Mouse (Mus musculus) kidney, embryonic 15.5 days (tissue): ENCODE measurements around the gene Hoxb3. TPM values are rescaled to one million over a fixed set of nuclear protein-coding genes. Genes with fewer than 3 reads are reported as not detected.
A peak's percentile ranks its signal among the peaks of the same experiment; 100 is the strongest.

Source experiments
- ATAC-seq: fragments of 200-750 bp; cut with Nextera tagmentation; replicated peaks from 2 replicates; pipeline ENCODE4 v1.8.0; 2017; ENCODE audit warnings: moderate TSS enrichment; ENCODE audit not compliant: low FRiP score
- H3K27ac ChIP-seq: fragments of 300-500 bp; sonication (generic); 2 replicates; pipeline ENCODE4 v1.5.1; 2015; ENCODE audit warnings: mild to moderate bottlenecking, inconsistent platforms
- H3K27me3 ChIP-seq: fragments of 300-500 bp; sonication (generic); 2 replicates; pipeline ENCODE4 v1.6.1; 2015; ENCODE audit warnings: inconsistent platforms
- H3K36me3 ChIP-seq: fragments of 300-500 bp; sonication (generic); 2 replicates; pipeline ENCODE4 v1.6.1; 2015; ENCODE audit warnings: inconsistent platforms
- H3K4me1 ChIP-seq: fragments of 300-500 bp; sonication (generic); 2 replicates; pipeline ENCODE4 v1.6.1; 2015; ENCODE audit warnings: inconsistent platforms
- H3K4me2 ChIP-seq: fragments of 300-500 bp; sonication (generic); 2 replicates; pipeline ENCODE4 v1.6.1; 2015; ENCODE audit warnings: moderate library complexity, mild to moderate bottlenecking, inconsistent platforms
- H3K4me3 ChIP-seq: fragments of 300-500 bp; sonication (generic); replicated peaks from 2 replicates; pipeline ENCODE4 v1.5.1; 2015; ENCODE audit warnings: mild to moderate bottlenecking, inconsistent platforms
- H3K9ac ChIP-seq: fragments of 300-500 bp; sonication (generic); 2 replicates; pipeline ENCODE4 v1.6.1; 2015; ENCODE audit warnings: mild to moderate bottlenecking, inconsistent platforms
- H3K9me3 ChIP-seq: fragments of 300-500 bp; sonication (generic); replicated peaks from 2 replicates; pipeline ENCODE4 v1.6.1; 2016; ENCODE audit warnings: inconsistent platforms
- WGBS: fragments of 180-500 bp; shearing (Covaris S2); methylation state at CpG from one replicate; pipeline ENCODE4 v1.1.7; 2015; ENCODE audit warnings: mixed read lengths; 5-methylcytosine and 5-hydroxymethylcytosine counted together
- polyA plus RNA-seq: library from polyadenylated mRNA; unstranded; fragments of >200 nt; fragmentation: Nextera tagmentation; extraction: Ambion mirVana; gene quantifications from 2 replicates; pipeline ENCODE4 v1.2.1, GENCODE M21; 2015

The Hoxb3 gene
- polyA plus RNA-seq, 1 experiment from 2014 or later, result 4.5 TPM

DNA sequence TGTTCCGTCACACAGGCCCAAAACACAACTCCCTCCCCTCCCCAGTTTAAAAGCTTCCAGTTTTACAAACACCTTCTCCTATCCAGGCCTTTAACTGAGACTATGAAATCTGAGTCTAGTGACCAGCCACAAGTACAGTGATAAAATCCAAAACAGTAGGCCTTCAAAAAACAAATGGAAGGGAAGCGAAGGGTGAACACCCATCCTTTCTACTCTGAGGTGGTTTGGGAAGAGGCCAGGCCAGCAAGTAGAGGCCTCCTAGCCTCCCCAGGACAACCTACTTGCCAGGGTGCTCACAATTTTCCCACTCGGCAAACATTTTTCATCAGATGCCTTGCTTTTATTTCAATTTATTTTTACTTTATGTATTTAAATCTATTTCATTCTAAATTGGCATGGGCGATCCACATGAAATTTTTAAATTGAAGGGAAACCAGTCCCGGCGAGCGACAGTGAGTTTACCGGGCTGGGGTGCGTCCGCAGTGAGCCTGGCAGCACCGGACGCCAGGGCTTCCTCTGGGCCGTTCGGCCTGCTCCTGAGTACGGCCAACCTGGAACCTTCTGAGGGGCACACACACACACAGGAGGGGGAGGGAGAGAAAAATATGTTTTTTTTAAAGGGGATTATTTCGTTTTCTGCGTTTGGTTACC is 32.3 kb upstream of the Hoxb3 start:
- peak overlapping the region; percentile 80 for H3K4me3 ChIP-seq
- WGBS, result 23% methylated on average over 17 of the region's 17 CpGs
- peak overlapping the region; percentile 96 for H3K9ac ChIP-seq
- H3K4me1 ChIP-seq, result peaks cover 47% of the 10 kb centered on the region
- no peaks in the 10 kb centered on the region for H3K27me3 ChIP-seq
- H3K36me3 ChIP-seq, result no peaks in the 10 kb centered on the region
- H3K27ac ChIP-seq, result peak overlapping the region; percentile 100
- H3K9me3 ChIP-seq, result no peaks in the 10 kb centered on the region
- peak overlapping the region; percentile 90 for H3K4me2 ChIP-seq
- ATAC-seq, result no peak

DNA sequence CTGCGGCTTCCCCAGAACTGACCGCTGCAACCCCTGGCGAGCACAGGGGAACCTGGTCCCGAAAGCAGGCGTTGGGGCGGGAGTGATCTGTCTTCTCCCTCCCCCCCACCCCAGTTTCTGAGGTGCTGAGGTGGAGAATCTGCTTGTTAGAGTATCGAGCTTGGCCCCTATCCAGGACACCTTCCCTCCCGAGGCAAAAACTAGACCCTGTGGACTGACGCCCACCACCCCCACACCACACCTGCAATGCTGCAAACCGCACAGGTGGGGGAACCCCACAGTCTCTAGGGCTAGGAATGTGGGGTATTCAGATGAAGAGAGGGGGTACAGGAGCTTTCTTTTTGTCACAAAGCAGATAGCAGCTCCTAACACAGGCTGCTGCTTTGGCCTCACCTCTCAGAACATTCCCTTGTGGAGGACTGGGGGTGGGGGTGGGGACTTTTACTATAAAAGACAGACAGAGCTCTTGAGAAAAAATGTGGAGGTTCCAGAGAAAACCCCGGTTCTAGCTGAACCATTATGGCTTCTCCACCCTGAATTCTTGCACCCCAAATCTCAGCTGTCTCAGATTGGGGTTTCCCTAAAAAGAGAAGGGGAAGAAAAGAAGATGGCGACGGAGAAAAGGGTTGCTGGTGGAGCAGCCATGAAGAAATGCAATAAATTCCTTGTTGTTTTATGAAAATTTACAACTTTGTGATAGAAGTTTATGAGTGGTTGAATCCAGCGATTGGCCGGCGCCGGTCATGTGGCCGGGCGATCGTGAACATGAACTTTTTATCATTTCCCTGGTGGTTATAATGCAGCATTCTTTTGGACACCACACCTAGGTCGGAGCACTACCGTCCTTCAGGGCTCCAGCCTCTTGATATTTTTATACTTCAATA is 31.2 kb upstream of the Hoxb3 start, which contains the start of gene Hoxb6:
TSS of gene Hoxb6 (plus strand) at position 796 of the 884 bp plus-strand sequence.
- no peaks in the 10 kb centered on the region for H3K36me3 ChIP-seq
- ATAC-seq, result peak; percentile 71
- H3K9ac ChIP-seq, result peak within 1 kb of the TSS; percentile 96
- H3K27me3 ChIP-seq, result no peaks in the 10 kb centered on the region
- H3K9me3 ChIP-seq, result no peaks in the 10 kb centered on the region
- WGBS, result 3% methylated on average over 22 of the region's 22 CpGs
- peaks cover 58% of the 10 kb centered on the region for H3K4me1 ChIP-seq
- peak within 1 kb of the TSS; percentile 100 for H3K27ac ChIP-seq
- peak within 1 kb of the TSS; percentile 90 for H3K4me2 ChIP-seq
- peak within 1 kb of the TSS; percentile 80 for H3K4me3 ChIP-seq

DNA sequence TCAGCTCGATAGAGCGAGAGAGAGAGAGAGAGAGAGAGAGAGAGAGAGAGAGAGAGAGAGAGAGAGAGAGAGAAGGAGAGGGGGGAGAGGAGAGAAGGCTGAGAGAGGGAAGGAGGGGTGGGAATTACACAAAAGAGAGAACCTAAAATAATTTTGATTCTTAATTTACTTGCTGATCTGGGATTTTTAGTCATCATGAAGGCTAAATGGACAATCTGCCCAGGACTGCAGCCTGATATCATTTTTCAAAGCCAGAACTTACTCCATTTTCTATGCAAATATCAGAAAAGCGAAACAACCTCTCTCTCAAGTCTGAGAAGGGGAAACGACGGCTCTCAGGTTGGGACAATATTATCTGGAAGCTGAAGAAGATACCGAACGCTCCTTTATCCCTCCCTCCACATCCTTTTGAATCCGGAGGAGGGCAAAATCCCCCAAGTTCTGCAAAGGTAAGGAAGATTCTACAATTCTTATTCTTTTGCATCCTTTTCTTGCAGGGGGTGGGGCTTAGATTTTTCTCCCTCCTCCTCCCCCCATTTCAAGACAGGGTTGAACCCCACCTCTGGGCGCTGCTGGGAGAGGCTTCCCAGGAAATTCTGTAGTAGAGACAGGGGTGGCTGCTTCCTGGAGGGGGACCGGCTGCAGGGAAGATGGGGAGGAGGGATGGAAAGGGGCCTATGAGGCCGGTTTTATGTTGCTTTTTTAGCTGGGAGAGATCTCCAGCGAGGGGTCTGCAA is 30.4 kb upstream of the Hoxb3 start:
- peaks cover 60% of the 10 kb centered on the region for H3K4me1 ChIP-seq
- H3K27me3 ChIP-seq, result no peaks in the 10 kb centered on the region
- peak overlapping the region; percentile 96 for H3K9ac ChIP-seq
- no peaks in the 10 kb centered on the region for H3K9me3 ChIP-seq
- peak overlapping the region; percentile 90 for H3K4me2 ChIP-seq
- no peak for ATAC-seq
- H3K36me3 ChIP-seq, result no peaks in the 10 kb centered on the region
- H3K27ac ChIP-seq, result peak overlapping the region; percentile 100
- WGBS, result 3% methylated on average over 12 of the region's 12 CpGs
- peak overlapping the region; percentile 80 for H3K4me3 ChIP-seq

DNA sequence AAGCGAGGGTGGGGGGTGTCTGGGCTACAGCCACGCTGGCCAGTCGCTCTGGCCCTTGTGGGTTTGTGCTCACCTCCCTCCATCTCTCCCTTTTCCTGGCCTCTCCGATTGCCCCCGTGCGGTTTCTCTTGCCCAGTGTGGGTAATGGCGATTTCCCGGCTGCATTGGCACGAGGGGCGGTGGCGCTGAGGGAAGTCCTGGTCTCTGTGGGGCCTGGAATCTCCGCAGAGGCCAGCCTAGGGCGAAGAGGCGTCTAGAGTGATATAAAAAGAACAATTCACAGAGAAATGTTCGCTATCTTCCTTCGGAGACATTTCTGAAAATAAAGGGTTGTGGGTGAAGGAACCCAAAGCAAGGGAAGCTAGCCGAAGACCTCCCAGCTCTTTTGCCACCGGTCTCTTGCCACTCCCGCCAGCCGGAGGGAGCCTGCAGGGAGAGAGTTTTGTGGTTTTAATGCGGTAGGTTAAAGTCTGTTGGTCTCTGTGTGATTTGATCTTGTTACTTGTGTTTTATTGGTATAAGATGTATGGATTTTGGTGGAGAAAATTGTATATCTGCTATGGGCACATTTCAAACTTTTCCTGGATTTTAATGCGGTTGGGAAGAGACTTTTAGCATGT is 29.7 kb upstream of the Hoxb3 start:
- WGBS, result under 1% methylated on average over 22 of the region's 22 CpGs
- peak overlapping the region; percentile 90 for H3K4me2 ChIP-seq
- H3K4me3 ChIP-seq, result peak overlapping the region; percentile 80
- H3K27ac ChIP-seq, result peak overlapping the region; percentile 100
- H3K27me3 ChIP-seq, result no peaks in the 10 kb centered on the region
- peak overlapping the region; percentile 96 for H3K9ac ChIP-seq
- H3K4me1 ChIP-seq, result peaks cover 60% of the 10 kb centered on the region
- ATAC-seq, result no peak
- H3K9me3 ChIP-seq, result no peaks in the 10 kb centered on the region
- no peaks in the 10 kb centered on the region for H3K36me3 ChIP-seq

DNA sequence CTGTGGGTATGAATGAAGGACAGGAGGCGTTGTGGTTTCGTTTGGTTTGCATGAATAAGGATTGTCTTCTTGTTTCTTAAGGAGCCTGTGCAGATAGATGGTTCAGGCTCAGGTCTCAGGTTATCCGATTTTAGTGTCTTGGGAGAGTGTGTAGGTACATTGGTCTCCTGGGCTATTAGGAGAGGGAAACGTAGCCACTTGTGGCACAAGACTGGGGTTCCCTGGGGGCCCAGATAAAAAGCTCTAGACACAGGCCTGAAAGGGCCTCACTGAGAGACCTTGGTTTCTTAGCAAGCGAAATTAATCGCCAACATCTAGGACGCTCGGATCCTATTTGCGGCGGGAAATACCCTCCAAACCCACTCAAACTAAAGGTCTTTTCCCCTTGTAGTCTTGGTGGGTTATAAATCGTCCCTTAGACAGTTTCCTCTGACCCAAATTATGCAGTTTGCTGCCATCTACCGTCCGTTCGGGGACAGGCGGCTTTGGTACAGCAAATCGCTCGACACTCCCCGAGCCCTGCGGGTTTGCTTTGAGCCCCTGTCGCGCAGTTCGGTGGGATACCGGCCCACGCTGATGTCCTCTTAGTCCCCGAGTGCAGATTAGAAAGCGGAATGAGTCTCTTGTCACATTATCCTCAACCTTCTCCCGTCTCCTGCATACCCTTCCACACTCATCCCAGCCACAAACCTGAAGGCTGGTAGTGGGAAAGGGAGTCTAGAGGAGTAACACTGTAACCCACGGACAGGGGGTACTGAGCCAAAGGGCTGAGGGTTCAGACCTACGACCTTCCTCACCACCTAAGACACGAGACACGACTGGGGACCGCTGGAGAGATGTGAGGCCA is 28.7 kb upstream of the Hoxb3 start:
- under 1% methylated on average over 32 of the region's 32 CpGs for WGBS
- Histone ChIP-seq H3K27me3 (no peaks in the 10 kb centered on the region), H3K36me3 (no peaks in the 10 kb centered on the region), H3K9me3 (no peaks in the 10 kb centered on the region), H3K4me3 (peak overlapping the region; percentile 80), H3K9ac (peak overlapping the region; percentile 96), H3K27ac (peak overlapping the region; percentile 100), H3K4me1 (peaks cover 58% of the 10 kb centered on the region), H3K4me2 (peak overlapping the region; percentile 90)
- peak; percentile 44 for ATAC-seq

DNA sequence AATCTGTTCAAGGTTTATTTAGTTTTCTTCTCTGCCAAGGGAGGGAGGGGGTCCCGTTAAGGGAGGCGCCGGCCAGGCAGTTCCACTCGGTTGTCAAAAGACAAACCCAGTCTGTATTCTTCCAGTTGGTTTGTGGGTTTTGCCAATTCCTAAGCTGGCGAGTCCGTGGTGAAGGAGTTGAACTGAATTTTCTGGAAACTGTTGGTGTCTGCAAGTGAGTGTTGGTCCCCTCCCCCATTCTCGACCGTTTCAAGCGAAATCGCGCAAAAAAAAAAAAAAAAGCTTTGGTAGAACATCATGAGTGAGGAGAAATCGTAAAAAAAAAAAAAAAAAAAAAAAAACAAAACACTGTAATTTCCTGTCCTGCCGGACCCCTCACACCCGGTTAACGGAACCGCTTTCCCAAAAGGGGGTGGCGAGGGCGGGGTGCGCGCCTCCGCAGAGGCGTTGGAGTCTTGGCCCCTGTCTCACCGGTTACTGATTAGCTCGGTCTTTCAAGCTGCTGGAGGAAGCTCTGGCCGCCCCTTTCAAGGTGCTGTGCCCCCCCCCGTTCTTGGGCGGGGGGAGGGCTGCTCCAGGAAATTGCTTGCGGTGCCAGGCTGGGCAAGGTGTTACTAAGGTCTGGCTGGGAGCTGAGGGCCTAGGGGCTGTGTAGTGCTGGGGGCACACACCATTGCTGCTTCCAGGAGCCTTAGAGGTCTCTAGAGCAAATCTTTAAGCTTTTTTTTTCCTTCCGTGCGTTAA is 27.9 kb upstream of the Hoxb3 start:
- H3K4me3 ChIP-seq, result peak overlapping the region; percentile 80
- peak overlapping the region; percentile 100 for H3K27ac ChIP-seq
- no peaks in the 10 kb centered on the region for H3K27me3 ChIP-seq
- peak overlapping the region; percentile 96 for H3K9ac ChIP-seq
- H3K4me2 ChIP-seq, result peak overlapping the region; percentile 90
- peaks cover 60% of the 10 kb centered on the region for H3K4me1 ChIP-seq
- H3K36me3 ChIP-seq, result no peaks in the 10 kb centered on the region
- WGBS, result 1% methylated on average over 30 of the region's 30 CpGs
- H3K9me3 ChIP-seq, result no peaks in the 10 kb centered on the region
- ATAC-seq, result peak; percentile 26; the same call in 1 of the 2 replicates

DNA sequence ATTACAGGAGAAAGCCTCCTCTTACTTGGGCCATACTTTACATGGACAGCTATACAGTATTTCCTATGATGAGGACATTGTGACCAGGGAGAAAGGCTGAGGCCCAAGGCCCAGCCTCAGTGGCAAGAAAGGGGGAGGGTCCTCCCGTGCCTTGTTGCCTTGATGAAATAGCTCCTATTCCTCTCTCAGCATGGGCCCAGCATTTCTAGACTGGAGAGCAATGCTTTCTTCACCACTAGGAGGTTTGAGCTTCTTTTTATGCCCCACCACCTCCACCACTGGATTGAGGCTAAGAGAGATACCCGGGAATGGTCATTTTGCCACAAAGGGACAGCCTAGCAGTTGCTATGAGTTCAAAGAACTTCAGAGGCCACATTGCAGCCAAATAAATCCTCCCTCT is 26.1 kb upstream of the Hoxb3 start:
- peak overlapping the region; percentile 80 for H3K4me3 ChIP-seq
- H3K9ac ChIP-seq, result peak overlapping the region; percentile 96
- peaks cover 61% of the 10 kb centered on the region for H3K4me1 ChIP-seq
- no peaks in the 10 kb centered on the region for H3K9me3 ChIP-seq
- 11% methylated on average over 2 of the region's 2 CpGs for WGBS
- peak overlapping the region; percentile 90 for H3K4me2 ChIP-seq
- peak overlapping the region; percentile 100 for H3K27ac ChIP-seq
- ATAC-seq, result no peak
- no peaks in the 10 kb centered on the region for H3K27me3 ChIP-seq
- H3K36me3 ChIP-seq, result peaks cover 13% of the 10 kb centered on the region; the same call in 1 of the 2 replicates

DNA sequence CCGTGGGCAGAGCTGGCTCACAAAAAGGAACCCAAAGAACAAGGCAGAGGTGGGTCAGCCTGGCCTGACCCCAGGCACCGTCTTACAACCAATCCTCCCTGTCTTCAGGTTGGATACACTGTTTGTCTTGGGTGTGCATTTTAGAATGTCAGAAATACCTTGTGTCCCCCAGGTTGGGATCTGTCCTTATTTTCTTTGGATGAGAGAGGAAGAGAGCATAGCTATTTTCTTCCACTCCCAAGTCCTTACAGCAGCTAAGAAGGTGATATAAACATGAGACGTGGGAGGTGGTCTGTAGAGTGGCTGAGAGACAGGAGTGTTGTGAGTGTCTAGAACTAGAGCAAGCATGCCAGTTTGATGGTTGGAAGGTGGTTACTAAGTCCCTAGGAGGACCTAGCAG is 25.7 kb upstream of the Hoxb3 start:
- H3K27ac ChIP-seq, result peak overlapping the region; percentile 100
- ATAC-seq, result no peak
- H3K4me2 ChIP-seq, result peak overlapping the region; percentile 90
- no peaks in the 10 kb centered on the region for H3K9me3 ChIP-seq
- H3K27me3 ChIP-seq, result no peaks in the 10 kb centered on the region
- H3K36me3 ChIP-seq, result peaks cover 16% of the 10 kb centered on the region; the same call in 1 of the 2 replicates
- WGBS, result 25% methylated on average over 3 of the region's 3 CpGs
- peak overlapping the region; percentile 96 for H3K9ac ChIP-seq
- H3K4me3 ChIP-seq, result peak overlapping the region; percentile 80
- peaks cover 66% of the 10 kb centered on the region for H3K4me1 ChIP-seq

DNA sequence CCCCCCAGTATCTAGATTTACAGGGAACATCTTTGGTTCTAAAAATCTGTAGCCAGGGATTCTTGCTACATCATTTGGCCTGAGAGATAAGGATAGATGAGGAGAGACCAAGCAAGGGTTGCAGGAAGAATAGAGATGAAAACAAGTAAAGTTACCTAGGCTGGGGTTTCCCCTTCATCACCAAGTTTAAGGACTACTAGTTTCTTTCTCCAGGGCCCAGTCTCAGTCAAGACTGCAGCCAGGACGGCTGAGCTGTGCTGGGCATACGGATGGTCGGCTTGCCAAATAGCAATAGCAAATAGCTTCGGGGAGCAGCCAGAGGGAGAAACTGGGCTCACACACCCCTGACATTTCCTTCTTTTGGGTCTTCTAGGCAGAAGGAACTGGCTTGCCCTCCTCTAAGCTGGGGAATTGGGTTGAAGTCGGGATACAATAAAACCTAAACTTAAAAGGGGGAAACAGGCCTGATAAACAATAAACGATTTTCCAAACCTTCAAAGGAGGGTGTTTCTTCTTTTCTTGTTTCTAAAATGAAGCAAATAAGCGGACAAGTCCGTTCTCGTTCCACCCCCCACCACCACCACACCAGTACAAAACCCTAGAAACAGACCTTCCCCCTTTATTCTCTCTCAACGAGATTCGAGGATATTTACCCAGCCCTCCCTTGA is 25.0 kb upstream of the Hoxb3 start:
- H3K9me3 ChIP-seq, result no peaks in the 10 kb centered on the region
- H3K4me2 ChIP-seq, result peak overlapping the region; percentile 90
- peak overlapping the region; percentile 100 for H3K27ac ChIP-seq
- ATAC-seq, result no peak
- H3K36me3 ChIP-seq, result peaks cover 19% of the 10 kb centered on the region; the same call in 1 of the 2 replicates
- peaks cover 69% of the 10 kb centered on the region for H3K4me1 ChIP-seq
- H3K9ac ChIP-seq, result peak overlapping the region; percentile 96
- H3K4me3 ChIP-seq, result peak overlapping the region; percentile 80
- WGBS, result 15% methylated on average over 11 of the region's 11 CpGs
- H3K27me3 ChIP-seq, result no peaks in the 10 kb centered on the region
